Mouse (Mus musculus) heart, embryonic 15.5 days (tissue): ENCODE results near the gene Rorb. TPM values are rescaled to one million over a fixed set of nuclear protein-coding genes. Genes with fewer than 3 reads are reported as not detected.

ENCODE experiments used
- ATAC-seq: fragments of 200-750 bp; cut with Nextera tagmentation; replicated peaks from 2 replicates; pipeline ENCODE4 v1.8.0; 2017; ENCODE audit warnings: low read depth, moderate TSS enrichment; ENCODE audit not compliant: insufficient number of reproducible peaks, insufficient read depth, low FRiP score
- H3K27ac ChIP-seq: fragments of 300-500 bp; sonication (generic); 2 replicates; pipeline ENCODE4 v1.5.1; 2015; ENCODE audit warnings: mild to moderate bottlenecking, inconsistent platforms
- H3K27me3 ChIP-seq: fragments of 300-500 bp; sonication (generic); 2 replicates; pipeline ENCODE4 v1.6.1; 2015; ENCODE audit warnings: inconsistent platforms
- H3K36me3 ChIP-seq: fragments of 300-500 bp; sonication (generic); 2 replicates; pipeline ENCODE4 v1.6.1; 2015; ENCODE audit warnings: mild to moderate bottlenecking, inconsistent platforms
- H3K4me1 ChIP-seq: fragments of 300-500 bp; sonication (generic); replicated peaks from 2 replicates; pipeline ENCODE4 v1.6.1; 2015; ENCODE audit warnings: inconsistent platforms
- H3K4me2 ChIP-seq: fragments of 300-500 bp; sonication (generic); 2 replicates; pipeline ENCODE4 v1.6.1; 2015; ENCODE audit warnings: inconsistent platforms, mild to moderate bottlenecking, moderate library complexity
- H3K4me3 ChIP-seq: fragments of 300-500 bp; sonication (generic); 2 replicates; pipeline ENCODE4 v1.5.1; 2015; ENCODE audit warnings: mild to moderate bottlenecking, inconsistent platforms
- H3K9ac ChIP-seq: fragments of 300-500 bp; sonication (generic); 2 replicates; pipeline ENCODE4 v1.6.1; 2015; ENCODE audit warnings: mild to moderate bottlenecking, inconsistent platforms
- H3K9me3 ChIP-seq: fragments of 300-500 bp; sonication (generic); replicated peaks from 2 replicates; pipeline ENCODE4 v1.6.1; 2016; ENCODE audit warnings: inconsistent platforms
- WGBS: fragments of 180-500 bp; shearing (Covaris S2); methylation state at CpG from one replicate; pipeline ENCODE4 v1.1.7; 2015; ENCODE audit warnings: mixed read lengths; 5-methylcytosine and 5-hydroxymethylcytosine counted together
- polyA plus RNA-seq: library from polyadenylated mRNA; unstranded; fragments of >200 nt; fragmentation: Nextera tagmentation; extraction: Ambion mirVana; gene quantifications from 2 replicates; pipeline ENCODE4 v1.2.1, GENCODE M21; 2015

The Rorb gene
- polyA plus RNA-seq, 1 experiment from 2014 or later, result 0.49 TPM

GRCm38 (mm10) chr19:18887646-18888407, 223.2 kb downstream of the Rorb start:
- H3K9me3 ChIP-seq, result no peaks in the 10 kb centered on the region
- H3K27me3 ChIP-seq, result no peaks in the 10 kb centered on the region
- ATAC-seq, result no peak
- H3K27ac ChIP-seq, result no peak overlapping the region
- no peak overlapping the region for H3K4me2 ChIP-seq
- H3K36me3 ChIP-seq, result no peaks in the 10 kb centered on the region
- peaks cover 3% of the 10 kb centered on the region; the same call in 1 of the 2 replicates for H3K4me1 ChIP-seq
- no peak overlapping the region for H3K4me3 ChIP-seq
- WGBS, result 55% methylated on average over 11 of the region's 11 CpGs
- H3K9ac ChIP-seq, result no peak overlapping the region

DNA sequence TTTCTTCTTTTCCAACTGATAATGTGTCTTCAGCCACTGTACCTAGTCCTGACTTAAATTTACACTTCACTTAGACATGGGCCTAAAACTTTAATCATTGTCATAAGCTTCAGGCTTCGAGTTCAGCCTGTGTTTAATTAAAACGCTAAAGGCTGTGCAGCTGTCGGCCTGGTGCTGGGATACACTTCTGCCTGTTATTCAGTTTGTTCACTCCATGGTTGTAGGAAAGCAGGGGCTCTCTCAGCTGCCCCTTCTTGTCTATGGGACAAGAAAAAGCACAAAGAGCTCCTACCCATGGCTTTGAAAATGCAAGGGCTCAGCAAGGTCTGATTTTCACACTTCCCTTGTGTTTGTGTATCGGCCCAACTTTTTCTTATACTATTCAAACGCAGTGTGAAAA, 229.8 kb downstream of the Rorb start:
- Histone ChIP-seq H3K27ac (no peak overlapping the region), H3K4me2 (no peak overlapping the region), H3K9ac (no peak overlapping the region), H3K36me3 (no peaks in the 10 kb centered on the region), H3K9me3 (no peaks in the 10 kb centered on the region), H3K4me3 (no peak overlapping the region), H3K4me1 (no peaks in the 10 kb centered on the region), H3K27me3 (no peaks in the 10 kb centered on the region)
- WGBS, result 78% methylated on average over 5 of the region's 5 CpGs
- ATAC-seq, result no peak
